Mouse (Mus musculus): ENCODE measurements at regions not wholly inside any gene's neighbourhood (a gene's known extent, or its start where the extent isn't known, plus 50 kb on each side); places are given as distances from the start of the nearest gene placed in this dataset.

DNA sequence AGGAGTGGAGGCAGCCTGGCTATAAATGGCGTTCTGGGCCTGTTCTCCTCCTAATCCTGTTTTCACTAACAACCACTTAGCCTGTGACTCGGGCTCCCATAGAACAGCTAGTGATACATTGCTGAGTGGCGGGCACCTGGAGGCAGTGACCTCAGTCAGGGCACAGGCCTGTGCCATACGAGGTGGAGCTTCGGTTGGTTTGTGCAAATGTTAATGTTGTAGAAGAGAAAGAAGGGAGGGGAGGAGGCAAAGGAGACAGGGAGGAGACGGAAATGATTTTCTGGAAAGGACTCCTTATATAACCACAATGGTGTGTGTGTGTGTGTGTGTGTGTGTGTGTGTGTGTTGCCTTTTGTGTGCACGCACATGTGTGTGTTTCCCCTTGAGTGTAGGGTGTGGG lies 148.4 kb downstream of the Cd83 start:
- no peak for TF ChIP-seq CTCF (IDR thresholded peaks at IDR 0.05; ENCODE audit: control insufficient read depth, insufficient read depth, low read length)
- no peak for TF ChIP-seq POLR2A (IDR thresholded peaks at IDR 0.05; ENCODE audit: borderline replicate concordance, control insufficient read depth, low read depth, low read length)

All from bone marrow, adult 2 months (tissue).